Mouse (Mus musculus): ENCODE results near the gene Tacc2.
A peak's percentile ranks its signal among the peaks of the same experiment; 100 is the strongest.

Gene Tacc2

GRCm38 (mm10) chr7:130732908-130733307 is 155.7 kb downstream of the Tacc2 start:
- no peak for DNase-seq

GRCm38 (mm10) chr7:130733423-130733822 is 156.2 kb downstream of the Tacc2 start:
- DNase-seq: no peak

- DNase-seq: no peak
Measured at GRCm38 (mm10) chr7:130734195-130734787, 157.1 kb downstream of the Tacc2 start.

GRCm38 (mm10) chr7:130741099-130741498 is 163.9 kb downstream of the Tacc2 start:
- no peak for DNase-seq

- no peak for DNase-seq
Measured at GRCm38 (mm10) chr7:130743239-130744025, 166.2 kb downstream of the Tacc2 start.

- no peak for DNase-seq
Measured at GRCm38 (mm10) chr7:130749165-130749564, 171.9 kb downstream of the Tacc2 start.

- no peak for DNase-seq
Measured at GRCm38 (mm10) chr7:130750752-130751490, 173.7 kb downstream of the Tacc2 start.

- no peak for DNase-seq
Measured at GRCm38 (mm10) chr7:130751678-130752077, 174.4 kb downstream of the Tacc2 start.

GRCm38 (mm10) chr7:130754790-130755189 is 177.6 kb downstream of the Tacc2 start:
- peak in 1 of 2 experiments; percentile 17 for DNase-seq

- no peak for DNase-seq
Measured at GRCm38 (mm10) chr7:130756343-130756835, 179.2 kb downstream of the Tacc2 start.

- DNase-seq: peak in 1 of 2 experiments; percentile 32
Measured at GRCm38 (mm10) chr7:130757326-130757865, 180.2 kb downstream of the Tacc2 start.

GRCm38 (mm10) chr7:130762071-130762897 is 185.0 kb downstream of the Tacc2 start:
- peak; percentile 58 for DNase-seq

- DNase-seq: no peak
Measured at GRCm38 (mm10) chr7:130764160-130764559, 186.9 kb downstream of the Tacc2 start.

GRCm38 (mm10) chr7:130766411-130767170 is 189.4 kb downstream of the Tacc2 start:
- no peak for DNase-seq

GRCm38 (mm10) chr7:130768151-130768550 is 190.9 kb downstream of the Tacc2 start:
- no peak for DNase-seq

- peak; percentile 74 to 82 for DNase-seq
Measured at GRCm38 (mm10) chr7:130770707-130771106, 193.5 kb downstream of the Tacc2 start.

- DNase-seq: peak; percentile 32 to 46
Measured at GRCm38 (mm10) chr7:130773171-130773830, 196.1 kb downstream of the Tacc2 start.

- DNase-seq: no peak
Measured at GRCm38 (mm10) chr7:130773914-130774630, 196.8 kb downstream of the Tacc2 start, which contains the start of gene Btbd16. TSS of gene Btbd16 (plus strand) at chr7:130774069.

GRCm38 (mm10) chr7:130780866-130781419 is 203.7 kb downstream of the Tacc2 start:
- no peak for DNase-seq

All from lung, adult 18-20 months (tissue).